In the genomic region with DNA sequence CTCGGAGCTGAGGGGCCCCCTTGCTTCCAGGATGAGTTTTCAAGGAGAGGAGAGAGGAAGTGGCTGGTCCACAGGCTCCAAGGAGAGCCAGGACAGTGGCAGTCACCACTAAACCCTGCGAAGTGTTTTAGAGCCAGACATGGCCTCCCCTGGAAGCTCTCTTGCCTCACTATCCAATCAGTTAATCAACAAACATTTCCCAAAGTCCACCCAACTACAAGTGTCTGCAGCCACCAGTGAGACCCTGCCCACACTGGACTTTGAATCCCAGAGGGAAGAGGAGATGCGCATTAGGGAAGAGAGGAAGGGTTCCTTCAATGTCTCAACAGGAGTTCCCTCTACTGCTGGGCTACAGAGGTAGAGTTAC, we compare ENCODE assay signal across 9 mouse cellular contexts. TPM values are rescaled to one million over a fixed set of nuclear protein-coding genes. Genes with fewer than 3 reads are reported as not detected.
DNase-seq lines count a peak whose midpoint lies in the region; ATAC-seq and TF ChIP-seq lines count a peak whose summit lies in the region.
"Had no signal": no experiment of that assay in that cellular context is flagged by ENCODE, and none has a peak within 500 bp of the region (broad histone marks: within the 10 kb centered on the region; RNA-seq: fewer than 3 reads in every experiment).

No protein-coding gene starts in this region.

- peak overlapping the region; percentile 61 for H3K9ac ChIP-seq in liver, embryonic 11.5 days (ENCODE audit: low read depth, low read length)

- DNase-seq in embryo, embryonic 10 days (ENCODE audit: low spot score), result peak; percentile 16
- DNase-seq in embryo, embryonic 11 days, result no peak
- DNase-seq in spleen, adult 2 months (ENCODE audit: low read depth in 1 of 2, low spot score in 2 of 2), result no peak
- DNase-seq in spleen, postnatal 36 days (ENCODE audit: low spot score in 2 of 2), result no peak
- no peak for DNase-seq in liver, embryonic 11.5 days (ENCODE audit: low spot score)
- DNase-seq in adrenal gland, adult 18-20 months (ENCODE audit: low spot score in 2 of 2), result no peak
- DNase-seq in thymus, postnatal 0 days (ENCODE audit: low spot score), result no peak
- no peak for DNase-seq in urinary bladder, adult 18-20 months (ENCODE audit: low spot score in 2 of 2)

- ATAC-seq in liver, embryonic 11.5 days (replicated peaks; ENCODE audit: low FRiP score), result peak; percentile 4; the same call in 1 of the 2 replicates

- TF ChIP-seq CTCF in spleen, adult 2 months (IDR thresholded peaks at IDR 0.05; ENCODE audit: extremely low read depth, insufficient read depth, insufficient read length, insufficient replicate concordance), result no peak

- H3K4me2 ChIP-seq in liver, embryonic 11.5 days, result peak overlapping the region; percentile 86

- H3K9me3 ChIP-seq in liver, embryonic 11.5 days (ENCODE audit: control insufficient read depth, low read length), result peaks cover 4% of the 10 kb centered on the region; the same call in 1 of the 2 replicates

- peaks cover 10% of the 10 kb centered on the region for H3K4me1 ChIP-seq in spleen, adult 2 months (ENCODE audit: control insufficient read depth, insufficient read depth, insufficient read length)
- peaks cover 5% of the 10 kb centered on the region; the same call in 1 of the 2 replicates for H3K4me1 ChIP-seq in liver, embryonic 11.5 days (replicated peaks; ENCODE audit: control insufficient read depth, insufficient read depth, low read length)

- H3K4me3 ChIP-seq in spleen, adult 2 months (ENCODE audit: extremely low read depth, insufficient read depth, insufficient read length), result 0 out of 2 replicates have a peak overlapping the region, but pooled peaks have one; percentile 98
- H3K4me3 ChIP-seq in liver, embryonic 11.5 days (ENCODE audit: low read depth, low read length), result peak overlapping the region; percentile 62

- no peaks in the 10 kb centered on the region for H3K36me3 ChIP-seq in spleen, adult 2 months (ENCODE audit: control insufficient read depth, insufficient read depth, low read length)
- peaks cover 4% of the 10 kb centered on the region; the same call in 1 of the 2 replicates for H3K36me3 ChIP-seq in liver, embryonic 11.5 days (ENCODE audit: control insufficient read depth, insufficient read depth, low read length)

- TF ChIP-seq POLR2A in spleen, adult 2 months (IDR thresholded peaks at IDR 0.05; ENCODE audit: low read depth, low read length), result no peak

- 58% methylated on average over 3 of the region's 3 CpGs for WGBS in spleen, adult 2 months
- 23% methylated on average over 3 of the region's 3 CpGs for WGBS in liver, embryonic 11.5 days

- H3K27ac ChIP-seq in spleen, adult 2 months (ENCODE audit: insufficient read depth, low read length), result no peak overlapping the region; the same call in 1 of the 2 replicates
- no peak overlapping the region for H3K27ac ChIP-seq in liver, embryonic 11.5 days (ENCODE audit: low read depth, low read length)
- H3K27ac ChIP-seq: macrophage had no signal

- H3K27me3 ChIP-seq in spleen, adult 2 months (ENCODE audit: control insufficient read depth, insufficient read depth, low read length), result no peaks in the 10 kb centered on the region; the same call in 1 of the 2 replicates
- no peaks in the 10 kb centered on the region for H3K27me3 ChIP-seq in liver, embryonic 11.5 days (replicated peaks; ENCODE audit: control insufficient read depth, insufficient read depth, low read length)

RNA-seq across cellular contexts. Expression of gene Cdyl2, which starts 0.8 kb away (rescaled TPM):
- polyA plus RNA-seq in spleen, adult 2 months (2012; rRNA removed), result 4.6 and 5.2 TPM in 2 replicates
- 6.3 and 7.9 TPM in 2 replicates for polyA plus RNA-seq in liver, embryonic 11.5 days (2014; fragmentation: Nextera tagmentation; extraction: Ambion mirVana)
- total RNA-seq in adrenal gland, adult 18-20 months (2021), result 1 to 10 TPM; 4.6 to 6.1 TPM
- polyA plus RNA-seq in thymus, postnatal 0 days (2015; fragmentation: Nextera tagmentation; extraction: Ambion mirVana), result 17.7 and 18.6 TPM in 2 replicates
